Mouse (Mus musculus) spleen, adult 18-20 months (tissue): ENCODE measurements around the gene Ifitm1.

ENCODE experiments used
- DNase-seq, 2 experiments: peaks; one replicate each; pipeline ENCODE4 v3.0.0; 2022; ENCODE audit warnings: mixed read lengths in 2 of 2

The Ifitm1 gene

GRCm38 (mm10) chr7:140981704-140982103 lies 14.7 kb downstream of the Ifitm1 start:
- DNase-seq, result no peak

GRCm38 (mm10) chr7:140982971-140983370 lies 15.9 kb downstream of the Ifitm1 start:
- DNase-seq, result no peak

GRCm38 (mm10) chr7:140987182-140988138 lies 20.4 kb downstream of the Ifitm1 start:
- no peak for DNase-seq

GRCm38 (mm10) chr7:140989022-140989421 lies 22.0 kb downstream of the Ifitm1 start:
- DNase-seq, result no peak

GRCm38 (mm10) chr7:140990185-140990584 lies 23.2 kb downstream of the Ifitm1 start:
- DNase-seq, result no peak

- DNase-seq, result no peak
Measured at GRCm38 (mm10) chr7:140990622-140991021, 23.6 kb downstream of the Ifitm1 start.

- no peak for DNase-seq
Measured at GRCm38 (mm10) chr7:140991117-140991689, 24.2 kb downstream of the Ifitm1 start.

- no peak for DNase-seq
Measured at GRCm38 (mm10) chr7:140997817-140998216, 30.8 kb downstream of the Ifitm1 start.

GRCm38 (mm10) chr7:140998853-140999700 lies 32.1 kb downstream of the Ifitm1 start:
- no peak for DNase-seq

- no peak for DNase-seq
Measured at GRCm38 (mm10) chr7:141000881-141001708, 34.1 kb downstream of the Ifitm1 start.

GRCm38 (mm10) chr7:141003248-141004010 lies 36.4 kb downstream of the Ifitm1 start:
- DNase-seq, result no peak

- no peak for DNase-seq
Measured at GRCm38 (mm10) chr7:141006446-141006845, 39.4 kb downstream of the Ifitm1 start.

GRCm38 (mm10) chr7:141006914-141007313 lies 39.9 kb downstream of the Ifitm1 start:
- DNase-seq, result no peak

- no peak for DNase-seq
Measured at GRCm38 (mm10) chr7:141008312-141008761, 41.3 kb downstream of the Ifitm1 start.

- peak; percentile 50 to 72 for DNase-seq
Measured at GRCm38 (mm10) chr7:141008938-141009660, 42.1 kb downstream of the Ifitm1 start.

- no peak for DNase-seq
Measured at GRCm38 (mm10) chr7:141009665-141010064, 42.6 kb downstream of the Ifitm1 start.

- no peak for DNase-seq
Measured at GRCm38 (mm10) chr7:141010593-141010992, 43.6 kb downstream of the Ifitm1 start, which contains the start of gene Ifitm3. Ifitm3 (minus strand) TSS chr7:141010770.

- DNase-seq, result no peak
Measured at GRCm38 (mm10) chr7:141011238-141011770, 44.3 kb downstream of the Ifitm1 start.

GRCm38 (mm10) chr7:141016707-141017697 lies 50.0 kb downstream of the Ifitm1 start:
- no peak for DNase-seq
